In genomic region chr2:160880453-160881195, GRCm38 (mm10) we compare ENCODE assay signal across 8 mouse cellular contexts. TPM values are rescaled to one million over a fixed set of nuclear protein-coding genes. Genes with fewer than 3 reads are reported as not detected.
DNase-seq lines count a peak whose midpoint lies in the region; ATAC-seq lines count a peak whose summit lies in the region.
"Had no signal": no experiment of that assay in that cellular context is flagged by ENCODE, and none has a peak within 500 bp of the region (broad histone marks: within the 10 kb centered on the region; RNA-seq: fewer than 3 reads in every experiment).

Gene Lpin3, plus strand, starts transcription at chr2:160880670.

- WGBS in large intestine, adult 2 months, result 52% methylated on average over 13 of the region's 13 CpGs
- 74% methylated on average over 13 of the region's 13 CpGs for WGBS in midbrain, embryonic 13.5 days

- no peaks in the 10 kb centered on the region for H3K9me3 ChIP-seq in midbrain, embryonic 13.5 days

- ATAC-seq in midbrain, embryonic 13.5 days, result no peak

- no peak within 1 kb of the TSS for H3K4me2 ChIP-seq in midbrain, embryonic 13.5 days (replicated peaks)

- H3K4me3 ChIP-seq in midbrain, embryonic 13.5 days (replicated peaks), result no peak within 1 kb of the TSS

- H3K9ac ChIP-seq in midbrain, embryonic 13.5 days (replicated peaks), result no peak within 1 kb of the TSS; the same call in 1 of the 2 replicates

- no peak within 1 kb of the TSS for H3K27ac ChIP-seq in midbrain, embryonic 13.5 days

- DNase-seq in urinary bladder, adult 2 months (ENCODE audit: low spot score), result no peak
- DNase-seq in urinary bladder, postnatal 4 days (ENCODE audit: low spot score in 2 of 2), result no peak
- DNase-seq in gastrocnemius, adult 8-10 months (ENCODE audit: low spot score in 2 of 2), result peak; percentile 72 to 77
- no peak for DNase-seq in large intestine, adult 2 months (ENCODE audit: low read depth, low spot score)
- DNase-seq in testis, postnatal 10 days (ENCODE audit: low spot score), result peak; percentile 51
- DNase-seq in cerebellum, adult 9-11 months, result no peak

- H3K27me3 ChIP-seq in midbrain, embryonic 13.5 days, result no peaks in the 10 kb centered on the region

- no peaks in the 10 kb centered on the region for H3K36me3 ChIP-seq in midbrain, embryonic 13.5 days

- no peaks in the 10 kb centered on the region for H3K4me1 ChIP-seq in midbrain, embryonic 13.5 days (replicated peaks)

RNA-seq across cellular contexts. Expression of gene Lpin3, which starts in this region (rescaled TPM):
- polyA plus RNA-seq in urinary bladder, adult 2 months (2012; rRNA removed), result 21.1 and 28.2 TPM in 2 replicates
- total RNA-seq in gastrocnemius, adult 8-10 months (2022), result 1 to 10 TPM; 1.2 to 2.4 (median 1.9) TPM
- polyA plus RNA-seq in large intestine, adult 2 months (2012; rRNA removed), result 25.2 and 41.5 TPM in 2 replicates
- polyA plus RNA-seq in midbrain, embryonic 13.5 days (2015; fragmentation: Nextera tagmentation; extraction: Ambion mirVana), result 0.24 and 0.38 TPM in 2 replicates
- total RNA-seq: neutrophil, adult 5-6 weeks had no signal

Comparison
In these comparisons a context has a peak if more than half of its experiments do, and no peak if none do; other contexts are left out.
1. RNA of gene Lpin3 (polyA plus RNA-seq): 21.1 to 28.2 TPM in urinary bladder, adult 2 months and 25.2 to 41.5 TPM in large intestine, adult 2 months; 0.24 to 0.38 TPM in midbrain, embryonic 13.5 days; every median in the first group is over 10 times any median in the second.
2. DNase-seq: peak in gastrocnemius, adult 8-10 months (2 of 2) and testis, postnatal 10 days (single experiment); none in urinary bladder, adult 2 months (single experiment), urinary bladder, postnatal 4 days (0 of 2), large intestine, adult 2 months (single experiment) and cerebellum, adult 9-11 months (single experiment).